Mouse (Mus musculus) liver, adult 2 months (tissue): ENCODE results near the gene Ascc3.

Experiments
- CTCF ChIP-seq: fragments of 200-500 bp; IDR thresholded peaks from 2 replicates; pipeline ENCODE4 v1.5.1; 2011; ENCODE audit warnings: low read depth, low read length, control low read depth
- POLR2A ChIP-seq: fragments of 200-500 bp; IDR thresholded peaks from 2 replicates; pipeline ENCODE4 v1.6.1; 2011; ENCODE audit warnings: low read length, control low read depth; ENCODE audit not compliant: insufficient read depth; ENCODE audit errors: extremely low read depth

DNA sequence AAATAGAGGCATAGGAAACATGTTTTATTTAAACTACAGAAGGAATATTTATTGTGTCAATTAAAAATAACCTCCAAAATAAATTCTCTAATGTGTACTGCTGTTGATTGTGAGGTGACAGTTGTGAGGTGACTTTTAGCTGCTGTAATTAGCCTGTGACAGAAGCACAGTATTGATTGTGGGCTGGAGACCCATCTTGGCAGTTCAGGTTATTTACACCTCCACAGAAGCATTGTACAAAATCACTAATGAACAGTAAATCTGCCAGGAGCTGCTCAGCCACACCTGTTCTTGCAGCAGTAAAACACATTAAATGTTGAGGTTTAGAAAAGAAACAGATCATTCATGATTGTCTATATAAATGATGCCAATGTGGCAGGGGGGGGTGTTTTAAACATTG, 141.0 kb downstream of the Ascc3 start:
- no peak for TF ChIP-seq CTCF
- TF ChIP-seq POLR2A, result no peak
